Mouse (Mus musculus) MEL (cell line): ENCODE data around the gene Ccdc171. TPM values are rescaled to one million over a fixed set of nuclear protein-coding genes. Genes with fewer than 3 reads are reported as not detected.
"Not testable (repeated sequence)": the region's sequence is repeated elsewhere in the genome, so short reads cannot be mapped to it uniquely, and the experiment has no call there.

Source experiments
- DNase-seq: peaks from one replicate; pipeline ENCODE4 v3.0.0; 2011; ENCODE audit warnings: low read depth, low spot score
- H3K27ac ChIP-seq: 2 replicates; pipeline ENCODE4 v1.5.1; 2012; ENCODE audit warnings: low read depth, mild to moderate bottlenecking, control low read depth, low read length, moderate library complexity; ENCODE audit not compliant: control insufficient read depth
- H3K27me3 ChIP-seq, 2 experiments: fragments of 150-350 bp in 1 of 2; sonication (generic) in 1 of 2; 2 replicates each; pipeline ENCODE4 v1.6.1; 2012; ENCODE audit warnings: low read length in 2 of 2, mild to moderate bottlenecking in 2 of 2, improper control_type of control experiment in 1 of 2, moderate library complexity in 1 of 2; ENCODE audit not compliant: insufficient read depth in 2 of 2, control insufficient read depth in 1 of 2
- H3K36me3 ChIP-seq, 2 experiments: 2 replicates each; pipeline ENCODE4 v1.6.1; 2012 to 2014; ENCODE audit warnings: low read length in 2 of 2, improper control_type of control experiment in 1 of 2, inconsistent platforms in 1 of 2, mild to moderate bottlenecking in 1 of 2; ENCODE audit not compliant: insufficient read depth in 2 of 2, control insufficient read depth in 1 of 2
- H3K4me1 ChIP-seq, 2 experiments: fragments of 150-350 bp in 1 of 2; sonication (generic) in 1 of 2; 2 replicates each; pipeline ENCODE4 v1.6.1; 2012; ENCODE audit warnings: low read length in 2 of 2, improper control_type of control experiment in 1 of 2, mild to moderate bottlenecking in 1 of 2; ENCODE audit not compliant: insufficient read depth in 2 of 2, control insufficient read depth in 1 of 2
- H3K4me3 ChIP-seq, 2 experiments: fragments of 150-350 bp in 1 of 2; sonication (generic) in 1 of 2; 2 replicates each; pipeline ENCODE4 v1.5.1; 2012; ENCODE audit warnings: low read depth in 2 of 2, low read length in 2 of 2, mild to moderate bottlenecking in 2 of 2, moderate library complexity in 2 of 2, control low read depth in 1 of 2, improper control_type of control experiment in 1 of 2; ENCODE audit not compliant: control insufficient read depth in 1 of 2, insufficient read depth in 1 of 2
- H3K79me2 ChIP-seq: 2 replicates; pipeline ENCODE4 v1.6.1; 2012; ENCODE audit warnings: mild to moderate bottlenecking, low read length, moderate library complexity; ENCODE audit not compliant: control insufficient read depth, poor library complexity, insufficient read depth
- H3K9ac ChIP-seq: 2 replicates; pipeline ENCODE4 v1.6.1; 2012; ENCODE audit warnings: low read depth, mild to moderate bottlenecking, control low read depth, low read length, moderate library complexity; ENCODE audit not compliant: control insufficient read depth, poor library complexity, severe bottlenecking
- H3K9me3 ChIP-seq: fragments of 150-350 bp; sonication (generic); replicated peaks from 2 replicates; pipeline ENCODE4 v1.6.1; 2012; ENCODE audit warnings: mild to moderate bottlenecking, low read length, improper control_type of control experiment, moderate library complexity; ENCODE audit not compliant: insufficient read depth
- CTCF ChIP-seq, 3 experiments: IDR thresholded peaks in 2 of 3; conservative IDR thresholded peaks in 1 of 3; 2 replicates each; pipeline ENCODE4 v1.5.1; 2011 to 2012; ENCODE audit warnings: low read length in 3 of 3, low read depth in 2 of 3, mild to moderate bottlenecking in 2 of 3, improper control_type of control experiment in 1 of 3, inconsistent platforms in 1 of 3, mixed read lengths in 1 of 3, moderate library complexity in 1 of 3; ENCODE audit not compliant: control insufficient read depth in 1 of 3, insufficient read depth in 1 of 3, poor library complexity in 1 of 3, severe bottlenecking in 1 of 3
- EP300 ChIP-seq, 2 experiments: IDR thresholded peaks; 2 replicates each; pipeline ENCODE4 v1.6.1; 2011; ENCODE audit warnings: improper control_type of control experiment in 2 of 2, low read length in 2 of 2, low read depth in 1 of 2, mild to moderate bottlenecking in 1 of 2
- ETS1 ChIP-seq: IDR thresholded peaks from 2 replicates; pipeline ENCODE4 v1.6.1; 2012; ENCODE audit warnings: low read depth, mild to moderate bottlenecking, inconsistent platforms, low read length, improper control_type of control experiment, moderate library complexity
- GABPA ChIP-seq: IDR thresholded peaks from 2 replicates; pipeline ENCODE4 v1.6.1; 2012; ENCODE audit warnings: low read depth, mild to moderate bottlenecking, inconsistent platforms, low read length, improper control_type of control experiment, moderate library complexity
- GATA1 ChIP-seq: IDR thresholded peaks from 2 replicates; pipeline ENCODE4 v1.6.1; 2011; ENCODE audit warnings: low read depth, low read length, improper control_type of control experiment
- HCFC1 ChIP-seq: IDR thresholded peaks from 2 replicates; pipeline ENCODE4 v1.6.1; 2012; ENCODE audit warnings: low read depth, mild to moderate bottlenecking, inconsistent platforms, low read length, improper control_type of control experiment, moderate library complexity
- JUND ChIP-seq: IDR thresholded peaks from 2 replicates; pipeline ENCODE4 v1.6.1; 2011; ENCODE audit warnings: low read depth, mild to moderate bottlenecking, improper control_type of control experiment, low read length
- KAT2A ChIP-seq: conservative IDR thresholded peaks from 2 replicates; pipeline ENCODE4 v1.6.1; 2012; ENCODE audit warnings: low read depth, low read length, improper control_type of control experiment, inconsistent platforms
- MAX ChIP-seq: IDR thresholded peaks from 2 replicates; pipeline ENCODE4 v1.6.1; 2011; ENCODE audit warnings: low read length, improper control_type of control experiment
- MAZ ChIP-seq: IDR thresholded peaks from 2 replicates; pipeline ENCODE4 v1.6.1; 2012; ENCODE audit warnings: low read depth, mild to moderate bottlenecking, inconsistent platforms, low read length, improper control_type of control experiment
- MXI1 ChIP-seq: IDR thresholded peaks from 2 replicates; pipeline ENCODE4 v1.6.1; 2011; ENCODE audit warnings: mild to moderate bottlenecking, low read depth, low read length, improper control_type of control experiment
- MYB ChIP-seq: IDR thresholded peaks from 2 replicates; pipeline ENCODE4 v1.6.1; 2011; ENCODE audit warnings: mild to moderate bottlenecking, low read depth, low read length, improper control_type of control experiment
- MYC ChIP-seq: IDR thresholded peaks from 2 replicates; pipeline ENCODE4 v1.6.1; 2011; ENCODE audit warnings: low read depth, mild to moderate bottlenecking, low read length, improper control_type of control experiment, moderate library complexity
- NELFE ChIP-seq: IDR thresholded peaks from 2 replicates; pipeline ENCODE4 v1.6.1; 2011; ENCODE audit warnings: low read depth, low read length, improper control_type of control experiment
- POLR2A ChIP-seq, 2 experiments: IDR thresholded peaks; 2 replicates each; pipeline ENCODE4 v1.6.1; 2011 to 2012; ENCODE audit warnings: low read length in 2 of 2, mild to moderate bottlenecking in 2 of 2, control low read depth in 1 of 2, improper control_type of control experiment in 1 of 2, low read depth in 1 of 2, moderate library complexity in 1 of 2; ENCODE audit not compliant: control insufficient read depth in 1 of 2, insufficient read depth in 1 of 2, poor library complexity in 1 of 2
- POLR2AphosphoS2 ChIP-seq: IDR thresholded peaks from 2 replicates; pipeline ENCODE4 v1.6.1; 2011; ENCODE audit warnings: low read length, improper control_type of control experiment
- POLR2AphosphoS5 ChIP-seq: IDR thresholded peaks from 2 replicates; pipeline ENCODE4 v1.6.1; 2012; ENCODE audit warnings: low read depth, borderline replicate concordance, mild to moderate bottlenecking, inconsistent platforms, low read length, moderate library complexity, mixed read lengths
- RAD21 ChIP-seq: IDR thresholded peaks from 2 replicates; pipeline ENCODE4 v1.6.1; 2011; ENCODE audit warnings: mild to moderate bottlenecking, low read depth, low read length, improper control_type of control experiment
- RCOR1 ChIP-seq: IDR thresholded peaks from 2 replicates; pipeline ENCODE4 v1.6.1; 2012; ENCODE audit warnings: low read depth, mild to moderate bottlenecking, inconsistent platforms, low read length, improper control_type of control experiment
- SIN3A ChIP-seq: IDR thresholded peaks from 2 replicates; pipeline ENCODE4 v1.6.1; 2012; ENCODE audit warnings: low read length, improper control_type of control experiment, inconsistent platforms
- SMC3 ChIP-seq: IDR thresholded peaks from 2 replicates; pipeline ENCODE4 v1.6.1; 2011; ENCODE audit warnings: low read depth, low read length, improper control_type of control experiment
- TBP ChIP-seq: IDR thresholded peaks from 2 replicates; pipeline ENCODE4 v1.8.0; 2011; ENCODE audit warnings: low read depth, low read length, improper control_type of control experiment
- TCF12 ChIP-seq: IDR thresholded peaks from 2 replicates; pipeline ENCODE4 v1.6.1; 2014; ENCODE audit warnings: low read depth, mild to moderate bottlenecking, inconsistent platforms, low read length, improper control_type of control experiment, moderate library complexity
- UBTF ChIP-seq: IDR thresholded peaks from 2 replicates; pipeline ENCODE4 v1.6.1; 2012; ENCODE audit warnings: low read depth, mild to moderate bottlenecking, inconsistent platforms, low read length, improper control_type of control experiment, moderate library complexity, borderline replicate concordance; ENCODE audit not compliant: insufficient read depth
- ZC3H11A ChIP-seq: IDR thresholded peaks from 2 replicates; pipeline ENCODE4 v1.6.1; 2012; ENCODE audit warnings: low read depth, mild to moderate bottlenecking, inconsistent platforms, low read length, improper control_type of control experiment
- polyA plus RNA-seq, 2 experiments: library from polyadenylated mRNA; stranded (reverse) in 1 of 2; unstranded in 1 of 2; fragments of >175 nt in 1 of 2; fragments of >200 nt in 1 of 2; gene quantifications; 2 replicates each; pipeline versions ENCODE4 v1.2.1 to v1.2.4; 2012; ENCODE audit warnings: low replicate concordance in 2 of 2, low read depth in 1 of 2; ENCODE audit not compliant: insufficient read length in 2 of 2, insufficient read depth in 1 of 2, missing spikeins in 1 of 2
- total RNA-seq: library from RNA; depleted of rRNA; stranded (reverse); fragments of 300-350 nt; gene quantifications from 2 replicates; pipeline ENCODE4 v1.2.3, GENCODE M21; 2012

Ccdc171 gene
- total and polyA plus RNA-seq, 3 experiments, result 1.6 to 1.8 TPM; not detected in 1

- TF ChIP-seq ETS1, result 0 out of 2 replicates have a peak, but pooled peaks have one; percentile 7
- TF ChIP-seq MXI1, result peak; percentile 65; the same call in 1 of the 2 replicates
- TF ChIP-seq MAX, result peak; percentile 32; the same call in 1 of the 2 replicates
- DNase-seq, result peak; percentile 59
- H3K4me3 ChIP-seq, result peak overlapping the region; percentile 50 to 51
Measured at GRCm38 (mm10) chr4:83568145-83568544, 42.8 kb downstream of the Ccdc171 start.

GRCm38 (mm10) chr4:83570569-83570968 is 45.2 kb downstream of the Ccdc171 start:
- peak; percentile 74 for DNase-seq
- peak; percentile 69 for TF ChIP-seq ZC3H11A
- no peak for TF ChIP-seq POLR2AphosphoS2
- peak in 2 of 3 experiments; percentile 52 to 88; a peak in 4 of 6 replicates for TF ChIP-seq CTCF (IDR thresholded peaks at IDR 0.05 in 2 of 3, conservative IDR thresholded peaks at IDR 0.05 in 1 of 3; ENCODE audit: control insufficient read depth in 1 of 3, insufficient read depth in 1 of 3, low read depth in 2 of 3, low read length in 3 of 3, poor library complexity in 1 of 3, severe bottlenecking in 1 of 3)
- TF ChIP-seq KAT2A, result no peak
- no peak for TF ChIP-seq GABPA
- TF ChIP-seq SIN3A, result no peak; the same call in none of the 2 replicates
- no peak for TF ChIP-seq HCFC1
- TF ChIP-seq RAD21, result peak; percentile 95
- 0 out of 2 replicates have a peak, but pooled peaks have one; percentile 53 for TF ChIP-seq MYC
- no peak for TF ChIP-seq TCF12
- 0 out of 2 replicates have a peak, but pooled peaks have one; percentile 27 for TF ChIP-seq ETS1
- no peak for TF ChIP-seq JUND
- no peak for TF ChIP-seq UBTF
- no peak for TF ChIP-seq MAZ
- TF ChIP-seq NELFE, result no peak
- TF ChIP-seq MXI1, result peak; percentile 27
- TF ChIP-seq RCOR1, result peak; percentile 24; the same call in 1 of the 2 replicates
- TF ChIP-seq POLR2AphosphoS5, result no peak
- peak; percentile 44; the same call in 1 of the 2 replicates for TF ChIP-seq GATA1
- no peak for TF ChIP-seq TBP
- no peak for TF ChIP-seq MYB
- TF ChIP-seq EP300 (IDR thresholded peaks at IDR 0.05; ENCODE audit: low read depth in 1 of 2, low read length in 2 of 2), result peak in 1 of 2 experiments; percentile 28; a peak in 2 of 4 replicates
- no peak for TF ChIP-seq POLR2A (IDR thresholded peaks at IDR 0.05; ENCODE audit: control insufficient read depth in 1 of 2, insufficient read depth in 1 of 2, low read depth in 1 of 2, low read length in 2 of 2, poor library complexity in 1 of 2)
- TF ChIP-seq SMC3, result peak; percentile 69
- Histone ChIP-seq H3K79me2 (no peaks in the 10 kb centered on the region), H3K9ac (peak overlapping the region; percentile 51), H3K27me3 (no peaks in the 10 kb centered on the region), H3K36me3 (peaks cover 0 to 17% of the 10 kb centered on the region in 2 experiments; a peak in 2 of 4 replicates), H3K4me1 (peaks cover 14 to 15% of the 10 kb centered on the region in 2 experiments), H3K4me3 (peak overlapping the region; percentile 40 to 45), H3K27ac (peak overlapping the region; percentile 70), H3K9me3 (no peaks in the 10 kb centered on the region)

More at GRCm38 (mm10) chr4:83568145-83568544, 42.8 kb downstream of the Ccdc171 start:
- Histone ChIP-seq H3K4me1 (peaks cover 11 to 14% of the 10 kb centered on the region in 2 experiments), H3K27ac (0 out of 2 replicates have a peak overlapping the region, but pooled peaks have one; percentile 9), H3K36me3 (peaks cover 0 to 13% of the 10 kb centered on the region in 2 experiments; a peak in 2 of 4 replicates), H3K9ac (peak overlapping the region; percentile 41)
- not testable (repeated sequence) for H3K79me2 ChIP-seq, H3K9me3 ChIP-seq, H3K27me3 ChIP-seq
